Mouse (Mus musculus) MEL (cell line): ENCODE results near the gene Pik3cd. TPM values are rescaled to one million over a fixed set of nuclear protein-coding genes. Genes with fewer than 3 reads are reported as not detected.

ENCODE experiments used
- DNase-seq: peaks from one replicate; pipeline ENCODE4 v3.0.0; 2011; ENCODE audit warnings: low read depth, low spot score
- H3K27ac ChIP-seq: 2 replicates; pipeline ENCODE4 v1.5.1; 2012; ENCODE audit warnings: low read depth, mild to moderate bottlenecking, control low read depth, low read length, moderate library complexity; ENCODE audit not compliant: control insufficient read depth
- H3K27me3 ChIP-seq, 2 experiments: fragments of 150-350 bp in 1 of 2; sonication (generic) in 1 of 2; 2 replicates each; pipeline ENCODE4 v1.6.1; 2012; ENCODE audit warnings: low read length in 2 of 2, mild to moderate bottlenecking in 2 of 2, improper control_type of control experiment in 1 of 2, moderate library complexity in 1 of 2; ENCODE audit not compliant: insufficient read depth in 2 of 2, control insufficient read depth in 1 of 2
- H3K36me3 ChIP-seq, 2 experiments: 2 replicates each; pipeline ENCODE4 v1.6.1; 2012 to 2014; ENCODE audit warnings: low read length in 2 of 2, improper control_type of control experiment in 1 of 2, inconsistent platforms in 1 of 2, mild to moderate bottlenecking in 1 of 2; ENCODE audit not compliant: insufficient read depth in 2 of 2, control insufficient read depth in 1 of 2
- H3K4me1 ChIP-seq, 2 experiments: fragments of 150-350 bp in 1 of 2; sonication (generic) in 1 of 2; 2 replicates each; pipeline ENCODE4 v1.6.1; 2012; ENCODE audit warnings: low read length in 2 of 2, improper control_type of control experiment in 1 of 2, mild to moderate bottlenecking in 1 of 2; ENCODE audit not compliant: insufficient read depth in 2 of 2, control insufficient read depth in 1 of 2
- H3K4me3 ChIP-seq, 2 experiments: fragments of 150-350 bp in 1 of 2; sonication (generic) in 1 of 2; 2 replicates each; pipeline ENCODE4 v1.5.1; 2012; ENCODE audit warnings: low read depth in 2 of 2, low read length in 2 of 2, mild to moderate bottlenecking in 2 of 2, moderate library complexity in 2 of 2, control low read depth in 1 of 2, improper control_type of control experiment in 1 of 2; ENCODE audit not compliant: control insufficient read depth in 1 of 2, insufficient read depth in 1 of 2
- H3K79me2 ChIP-seq: 2 replicates; pipeline ENCODE4 v1.6.1; 2012; ENCODE audit warnings: mild to moderate bottlenecking, low read length, moderate library complexity; ENCODE audit not compliant: control insufficient read depth, poor library complexity, insufficient read depth
- H3K9ac ChIP-seq: 2 replicates; pipeline ENCODE4 v1.6.1; 2012; ENCODE audit warnings: low read depth, mild to moderate bottlenecking, control low read depth, low read length, moderate library complexity; ENCODE audit not compliant: control insufficient read depth, poor library complexity, severe bottlenecking
- H3K9me3 ChIP-seq: fragments of 150-350 bp; sonication (generic); replicated peaks from 2 replicates; pipeline ENCODE4 v1.6.1; 2012; ENCODE audit warnings: mild to moderate bottlenecking, low read length, improper control_type of control experiment, moderate library complexity; ENCODE audit not compliant: insufficient read depth
- CHD2 ChIP-seq: IDR thresholded peaks from 2 replicates; pipeline ENCODE4 v1.6.1; 2011; ENCODE audit warnings: low read length, improper control_type of control experiment
- E2F4 ChIP-seq: IDR thresholded peaks from 2 replicates; pipeline ENCODE4 v1.6.1; 2011; ENCODE audit warnings: low read depth, low read length, improper control_type of control experiment, borderline replicate concordance
- ETS1 ChIP-seq: IDR thresholded peaks from 2 replicates; pipeline ENCODE4 v1.6.1; 2012; ENCODE audit warnings: low read depth, mild to moderate bottlenecking, inconsistent platforms, low read length, improper control_type of control experiment, moderate library complexity
- HCFC1 ChIP-seq: IDR thresholded peaks from 2 replicates; pipeline ENCODE4 v1.6.1; 2012; ENCODE audit warnings: low read depth, mild to moderate bottlenecking, inconsistent platforms, low read length, improper control_type of control experiment, moderate library complexity
- JUND ChIP-seq: IDR thresholded peaks from 2 replicates; pipeline ENCODE4 v1.6.1; 2011; ENCODE audit warnings: low read depth, mild to moderate bottlenecking, improper control_type of control experiment, low read length
- KAT2A ChIP-seq: conservative IDR thresholded peaks from 2 replicates; pipeline ENCODE4 v1.6.1; 2012; ENCODE audit warnings: low read depth, low read length, improper control_type of control experiment, inconsistent platforms
- MAFK ChIP-seq: IDR thresholded peaks from 2 replicates; pipeline ENCODE4 v1.6.1; 2011; ENCODE audit warnings: low read depth, mild to moderate bottlenecking, low read length, improper control_type of control experiment, borderline replicate concordance
- MEF2A ChIP-seq: IDR thresholded peaks from 2 replicates; pipeline ENCODE4 v1.6.1; 2014; ENCODE audit warnings: low read depth, mild to moderate bottlenecking, inconsistent platforms, low read length, improper control_type of control experiment; ENCODE audit not compliant: poor library complexity, insufficient replicate concordance, severe bottlenecking; ENCODE audit errors: extremely low read depth
- MXI1 ChIP-seq: IDR thresholded peaks from 2 replicates; pipeline ENCODE4 v1.6.1; 2011; ENCODE audit warnings: mild to moderate bottlenecking, low read depth, low read length, improper control_type of control experiment
- POLR2AphosphoS2 ChIP-seq: IDR thresholded peaks from 2 replicates; pipeline ENCODE4 v1.6.1; 2011; ENCODE audit warnings: low read length, improper control_type of control experiment
- POLR2AphosphoS5 ChIP-seq: IDR thresholded peaks from 2 replicates; pipeline ENCODE4 v1.6.1; 2012; ENCODE audit warnings: low read depth, borderline replicate concordance, mild to moderate bottlenecking, inconsistent platforms, low read length, moderate library complexity, mixed read lengths
- RCOR1 ChIP-seq: IDR thresholded peaks from 2 replicates; pipeline ENCODE4 v1.6.1; 2012; ENCODE audit warnings: low read depth, mild to moderate bottlenecking, inconsistent platforms, low read length, improper control_type of control experiment
- SMC3 ChIP-seq: IDR thresholded peaks from 2 replicates; pipeline ENCODE4 v1.6.1; 2011; ENCODE audit warnings: low read depth, low read length, improper control_type of control experiment
- TAL1 ChIP-seq: IDR thresholded peaks from 2 replicates; pipeline ENCODE4 v1.6.1; 2012; ENCODE audit warnings: mild to moderate bottlenecking, inconsistent platforms, low read length, moderate library complexity, mixed read lengths
- TBP ChIP-seq: IDR thresholded peaks from 2 replicates; pipeline ENCODE4 v1.8.0; 2011; ENCODE audit warnings: low read depth, low read length, improper control_type of control experiment
- UBTF ChIP-seq: IDR thresholded peaks from 2 replicates; pipeline ENCODE4 v1.6.1; 2012; ENCODE audit warnings: low read depth, mild to moderate bottlenecking, inconsistent platforms, low read length, improper control_type of control experiment, moderate library complexity, borderline replicate concordance; ENCODE audit not compliant: insufficient read depth
- USF1 ChIP-seq: IDR thresholded peaks from 2 replicates; pipeline ENCODE4 v1.6.1; 2014; ENCODE audit warnings: low read depth, mild to moderate bottlenecking, inconsistent platforms, low read length, improper control_type of control experiment, moderate library complexity
- polyA plus RNA-seq, 2 experiments: library from polyadenylated mRNA; stranded (reverse) in 1 of 2; unstranded in 1 of 2; fragments of >175 nt in 1 of 2; fragments of >200 nt in 1 of 2; gene quantifications; 2 replicates each; pipeline versions ENCODE4 v1.2.1 to v1.2.4; 2012; ENCODE audit warnings: low replicate concordance in 2 of 2, low read depth in 1 of 2; ENCODE audit not compliant: insufficient read length in 2 of 2, insufficient read depth in 1 of 2, missing spikeins in 1 of 2
- total RNA-seq: library from RNA; depleted of rRNA; stranded (reverse); fragments of 300-350 nt; gene quantifications from 2 replicates; pipeline ENCODE4 v1.2.3, GENCODE M21; 2012

The Pik3cd gene
- total and polyA plus RNA-seq, 3 experiments, result 45.9 to 152 (median 49.8) TPM

- TF ChIP-seq HCFC1 (no peak), SMC3 (no peak), ETS1 (peak; percentile 72), UBTF (no peak), CHD2 (no peak), RCOR1 (peak; percentile 28; the same call in 1 of the 2 replicates), TAL1 (no peak), USF1 (peak; percentile 74), MEF2A (no peak), JUND (no peak), MAFK (no peak), MXI1 (peak; percentile 99)
Observed at GRCm38 (mm10) chr4:149660598-149660997, 41.8 kb downstream of the Pik3cd start (continued).

GRCm38 (mm10) chr4:149659495-149660116 is 42.8 kb downstream of the Pik3cd start:
- TF ChIP-seq POLR2AphosphoS5 (no peak), JUND (no peak), POLR2AphosphoS2 (no peak), MEF2A (no peak)
- H3K27me3 ChIP-seq, result no peaks in the 10 kb centered on the region
- H3K36me3 ChIP-seq, result peaks cover 1 to 40% of the 10 kb centered on the region in 2 experiments
- H3K27ac ChIP-seq, result no peak overlapping the region
- DNase-seq, result no peak
- no peak overlapping the region for H3K9ac ChIP-seq
- H3K79me2 ChIP-seq, result no peaks in the 10 kb centered on the region
- H3K9me3 ChIP-seq, result no peaks in the 10 kb centered on the region
- H3K4me1 ChIP-seq, result peaks cover 25 to 36% of the 10 kb centered on the region in 2 experiments
- no peak overlapping the region for H3K4me3 ChIP-seq

- H3K4me3 ChIP-seq, result no peak overlapping the region
Observed at GRCm38 (mm10) chr4:149657858-149658416, 44.4 kb downstream of the Pik3cd start.

More at GRCm38 (mm10) chr4:149657858-149658416, 44.4 kb downstream of the Pik3cd start:
- H3K27me3 ChIP-seq, result no peaks in the 10 kb centered on the region
- H3K79me2 ChIP-seq, result no peaks in the 10 kb centered on the region
- no peak for DNase-seq
- peaks cover 15 to 21% of the 10 kb centered on the region in 2 experiments for H3K4me1 ChIP-seq
- no peaks in the 10 kb centered on the region for H3K9me3 ChIP-seq
- peaks cover 4 to 25% of the 10 kb centered on the region in 2 experiments for H3K36me3 ChIP-seq
- no peak overlapping the region for H3K27ac ChIP-seq
- TF ChIP-seq POLR2AphosphoS5, result no peak
- TF ChIP-seq ETS1, result no peak
- no peak for TF ChIP-seq E2F4
- no peak for TF ChIP-seq TBP
- no peak for TF ChIP-seq KAT2A
- TF ChIP-seq MXI1, result no peak
- TF ChIP-seq USF1, result no peak
- no peak for TF ChIP-seq MAFK
- H3K9ac ChIP-seq, result no peak overlapping the region
